Comparison of ENCODE assay signal across 9 mouse cellular contexts in genomic region chr3:20002786-20003185, GRCm38 (mm10). TPM values are rescaled to one million over a fixed set of nuclear protein-coding genes. Genes with fewer than 3 reads are reported as not detected.
A peak's percentile ranks its signal among the peaks of the same experiment; 100 is the strongest.
DNase-seq lines count a peak whose midpoint lies in the region; TF ChIP-seq lines count a peak whose summit lies in the region.
"Had no signal": no experiment of that assay in that cellular context is flagged by ENCODE, and none has a peak within 500 bp of the region (broad histone marks: within the 10 kb centered on the region; RNA-seq: fewer than 3 reads in every experiment).

No protein-coding gene starts in this region.

- DNase-seq in gastrocnemius, postnatal 14 days = peak; percentile 6
- no peak for DNase-seq in gastrocnemius, postnatal 36 days
- peak; percentile 15 for DNase-seq in thymus, adult 2 months
- no peak for DNase-seq in thymus, postnatal 0 days (ENCODE audit: low spot score)
- peak; percentile 38 for DNase-seq in heart, postnatal 4 days
- DNase-seq in c-Kit-positive CD71-positive TER-119-positive erythroid progenitor cells, embryonic 14.5 days (ENCODE audit: low spot score) = no peak
- no peak for DNase-seq in urinary bladder, postnatal 10 days (ENCODE audit: low spot score)
- DNase-seq in right cerebral cortex, postnatal 25 days = no peak

- no peak for TF ChIP-seq CTCF in thymus, adult 2 months (IDR thresholded peaks at IDR 0.05; ENCODE audit: borderline replicate concordance, control insufficient read depth, extremely low read depth, insufficient read depth, low read length, poor library complexity)

- no peaks in the 10 kb centered on the region for H3K27me3 ChIP-seq in thymus, adult 2 months (ENCODE audit: control insufficient read depth, insufficient read depth, low read length)
- H3K27me3 ChIP-seq: midbrain, embryonic 12.5 days had no signal

- H3K4me3 ChIP-seq in thymus, adult 2 months (ENCODE audit: control insufficient read depth, insufficient read depth, low read length) = no peak overlapping the region
- H3K4me3 ChIP-seq: midbrain, embryonic 12.5 days had no signal

- no peaks in the 10 kb centered on the region for H3K4me1 ChIP-seq in thymus, adult 2 months (replicated peaks; ENCODE audit: control insufficient read depth, insufficient read depth, low read length)
- H3K4me1 ChIP-seq: midbrain, embryonic 12.5 days had no signal

- no peak overlapping the region for H3K27ac ChIP-seq in thymus, adult 2 months (ENCODE audit: control insufficient read depth, insufficient read depth, low read length)
- H3K27ac ChIP-seq: midbrain, embryonic 12.5 days had no signal

- intact Hi-C loops in gastrocnemius, postnatal 14 days (cut with DNase I; ENCODE audit: low total_unique reads) = loop anchor here (5.0 kb wide), 1 partner anchor 100 kb away; no protein-coding TSS in a partner anchor
- intact Hi-C loops in gastrocnemius, postnatal 36 days (cut with DNase I) = loop anchor here (5.0 kb wide), 1 partner anchor 100 kb away; no protein-coding TSS in a partner anchor

- H3K36me3 ChIP-seq in thymus, adult 2 months (ENCODE audit: control insufficient read depth, insufficient read depth, low read length) = peaks cover 5% of the 10 kb centered on the region; the same call in 1 of the 2 replicates

- 88% methylated on average over 5 of the region's 5 CpGs for WGBS in thymus, adult 2 months

- no peak for TF ChIP-seq POLR2A in thymus, adult 2 months (IDR thresholded peaks at IDR 0.05; ENCODE audit: control insufficient read depth, extremely low read depth, insufficient read depth, low read length, poor library complexity)

RNA-seq across cellular contexts. Expression of gene Hps3, which starts 32.3 kb away (rescaled TPM):
- total RNA-seq in gastrocnemius, postnatal 14 days (2021) = 1 to 10 TPM; 3.5 to 3.6 TPM
- total RNA-seq in gastrocnemius, postnatal 36 days (2021) = 1 to 10 TPM; 3.0 to 3.6 TPM
- 41.6 and 48.4 TPM in 2 replicates for polyA plus RNA-seq in thymus, adult 2 months (2012; rRNA removed)
- polyA plus RNA-seq in thymus, postnatal 0 days (2015; fragmentation: Nextera tagmentation; extraction: Ambion mirVana) = 10.7 and 13.3 TPM in 2 replicates
- 10 to 100 TPM; 11.1 to 12.5 TPM for total RNA-seq in heart, postnatal 4 days (2021)

RNA-seq across cellular contexts. Expression of gene Cp, which starts 45.9 kb away (rescaled TPM):
- total RNA-seq in gastrocnemius, postnatal 14 days (2021) = 1 to 10 TPM; 7.0 to 8.1 TPM
- 1 to 10 TPM; 4.7 to 5.2 TPM for total RNA-seq in gastrocnemius, postnatal 36 days (2021)
- polyA plus RNA-seq in thymus, adult 2 months (2012; rRNA removed) = 3.4 and 3.9 TPM in 2 replicates
- polyA plus RNA-seq in thymus, postnatal 0 days (2015; fragmentation: Nextera tagmentation; extraction: Ambion mirVana) = 2.9 and 3.1 TPM in 2 replicates
- total RNA-seq in heart, postnatal 4 days (2021) = 10 to 100 TPM in 1 of 2 experiments, 1 to 10 TPM in 1; 9.6 to 10.4 TPM

RNA-seq across cellular contexts. Expression of gene Hltf, which starts 54.8 kb away (rescaled TPM):
- 1 to 10 TPM; 3.6 to 4.1 TPM for total RNA-seq in gastrocnemius, postnatal 14 days (2021)
- 1 to 10 TPM; 2.5 to 2.9 TPM for total RNA-seq in gastrocnemius, postnatal 36 days (2021)
- 7.0 and 8.2 TPM in 2 replicates for polyA plus RNA-seq in thymus, adult 2 months (2012; rRNA removed)
- polyA plus RNA-seq in thymus, postnatal 0 days (2015; fragmentation: Nextera tagmentation; extraction: Ambion mirVana) = 26.1 and 29.8 TPM in 2 replicates
- total RNA-seq in heart, postnatal 4 days (2021) = 10 to 100 TPM; 13.4 to 15.1 TPM

Comparison
In these comparisons a context has a peak if more than half of its experiments do, and no peak if none do; other contexts are left out.
1. DNase-seq: peak in gastrocnemius, postnatal 14 days (single experiment), thymus, adult 2 months (single experiment) and heart, postnatal 4 days (single experiment); none in gastrocnemius, postnatal 36 days (0 of 2), thymus, postnatal 0 days (single experiment), c-Kit-positive CD71-positive TER-119-positive erythroid progenitor cells, embryonic 14.5 days (single experiment), urinary bladder, postnatal 10 days (single experiment) and right cerebral cortex, postnatal 25 days (single experiment).